Mouse (Mus musculus) liver, embryonic 14.5 days (tissue): ENCODE data around the gene Yju2. TPM values are rescaled to one million over a fixed set of nuclear protein-coding genes. Genes with fewer than 3 reads are reported as not detected.

Experiments used
- ATAC-seq: fragments of 200-750 bp; cut with Nextera tagmentation; 2 replicates; pipeline ENCODE4 v1.8.0; 2017; ENCODE audit warnings: moderate number of reproducible peaks, mild to moderate bottlenecking, moderate library complexity; ENCODE audit not compliant: insufficient read depth
- DNase-seq, 3 experiments: peaks; one replicate each; pipeline ENCODE4 v3.0.0-alpha.2; 2012 to 2013; ENCODE audit warnings: low read depth in 3 of 3, low spot score in 3 of 3
- H3K27ac ChIP-seq: fragments of 300-500 bp; sonication (generic); 2 replicates; pipeline ENCODE4 v1.5.1; 2014; ENCODE audit warnings: moderate library complexity, mild to moderate bottlenecking, control low read depth, inconsistent platforms
- H3K27me3 ChIP-seq: fragments of 300-500 bp; sonication (generic); 2 replicates; pipeline ENCODE4 v1.6.1; 2014; ENCODE audit warnings: mild to moderate bottlenecking, low read length, moderate library complexity; ENCODE audit not compliant: control insufficient read depth, insufficient read depth
- H3K36me3 ChIP-seq: fragments of 300-500 bp; sonication (generic); replicated peaks from 2 replicates; pipeline ENCODE4 v1.6.1; 2014; ENCODE audit warnings: low read depth; ENCODE audit not compliant: control insufficient read depth, insufficient read depth
- H3K4me1 ChIP-seq, 2 experiments: fragments of 200-500 bp in 1 of 2; fragments of 300-500 bp in 1 of 2; sonication (generic) in 1 of 2; replicated peaks; 2 replicates each; pipeline ENCODE4 v1.6.1; 2012 to 2014; ENCODE audit warnings: antibody characterized with exemption in 1 of 2, inconsistent platforms in 1 of 2, low read length in 1 of 2; ENCODE audit not compliant: control insufficient read depth in 2 of 2, insufficient read depth in 2 of 2
- H3K4me2 ChIP-seq: fragments of 300-500 bp; sonication (generic); 2 replicates; pipeline ENCODE4 v1.6.1; 2014; ENCODE audit warnings: low read depth, mild to moderate bottlenecking, control low read depth, moderate library complexity
- H3K4me3 ChIP-seq, 2 experiments: fragments of 200-500 bp in 1 of 2; fragments of 300-500 bp in 1 of 2; sonication (generic) in 1 of 2; 2 replicates each; pipeline ENCODE4 v1.5.1; 2012 to 2014; ENCODE audit warnings: low read depth in 2 of 2, low read length in 2 of 2, mild to moderate bottlenecking in 2 of 2, control low read depth in 1 of 2, inconsistent platforms in 1 of 2, moderate library complexity in 1 of 2; ENCODE audit not compliant: insufficient read depth in 1 of 2
- H3K9ac ChIP-seq: fragments of 300-500 bp; sonication (generic); replicated peaks from 2 replicates; pipeline ENCODE4 v1.6.1; 2014; ENCODE audit warnings: mild to moderate bottlenecking, control low read depth, moderate library complexity
- H3K9me3 ChIP-seq: fragments of 300-500 bp; sonication (generic); 2 replicates; pipeline ENCODE4 v1.6.1; 2016; ENCODE audit warnings: low read length, mixed read lengths; ENCODE audit not compliant: control insufficient read depth
- CTCF ChIP-seq: IDR thresholded peaks from 2 replicates; pipeline ENCODE4 v1.5.1; 2016; ENCODE audit warnings: antibody characterized with exemption, low read depth, control low read depth
- EP300 ChIP-seq: IDR thresholded peaks from 2 replicates; pipeline ENCODE4 v1.6.1; 2016; ENCODE audit warnings: antibody characterized with exemption, low read depth
- WGBS: fragments of 180-500 bp; shearing (Covaris S2); extraction: QIAGEN DNeasy Blood & Tissue Kit; methylation state at CpG from one replicate; pipeline ENCODE4 v1.1.7; 2014; ENCODE audit not compliant: insufficient replicate concordance; 5-methylcytosine and 5-hydroxymethylcytosine counted together
- polyA plus RNA-seq, 2 experiments: library from polyadenylated mRNA; depleted of rRNA in 1 of 2; stranded (reverse) in 1 of 2; unstranded in 1 of 2; fragments of >200 nt; fragmentation: Nextera tagmentation in 1 of 2; extraction: Ambion mirVana in 1 of 2; gene quantifications; 2 replicates each; pipeline versions ENCODE4 v1.2.1 to v1.2.3; 2012 to 2014

The Yju2 gene
- polyA plus RNA-seq, 2 experiments: 5.1 to 5.2 TPM

DNA sequence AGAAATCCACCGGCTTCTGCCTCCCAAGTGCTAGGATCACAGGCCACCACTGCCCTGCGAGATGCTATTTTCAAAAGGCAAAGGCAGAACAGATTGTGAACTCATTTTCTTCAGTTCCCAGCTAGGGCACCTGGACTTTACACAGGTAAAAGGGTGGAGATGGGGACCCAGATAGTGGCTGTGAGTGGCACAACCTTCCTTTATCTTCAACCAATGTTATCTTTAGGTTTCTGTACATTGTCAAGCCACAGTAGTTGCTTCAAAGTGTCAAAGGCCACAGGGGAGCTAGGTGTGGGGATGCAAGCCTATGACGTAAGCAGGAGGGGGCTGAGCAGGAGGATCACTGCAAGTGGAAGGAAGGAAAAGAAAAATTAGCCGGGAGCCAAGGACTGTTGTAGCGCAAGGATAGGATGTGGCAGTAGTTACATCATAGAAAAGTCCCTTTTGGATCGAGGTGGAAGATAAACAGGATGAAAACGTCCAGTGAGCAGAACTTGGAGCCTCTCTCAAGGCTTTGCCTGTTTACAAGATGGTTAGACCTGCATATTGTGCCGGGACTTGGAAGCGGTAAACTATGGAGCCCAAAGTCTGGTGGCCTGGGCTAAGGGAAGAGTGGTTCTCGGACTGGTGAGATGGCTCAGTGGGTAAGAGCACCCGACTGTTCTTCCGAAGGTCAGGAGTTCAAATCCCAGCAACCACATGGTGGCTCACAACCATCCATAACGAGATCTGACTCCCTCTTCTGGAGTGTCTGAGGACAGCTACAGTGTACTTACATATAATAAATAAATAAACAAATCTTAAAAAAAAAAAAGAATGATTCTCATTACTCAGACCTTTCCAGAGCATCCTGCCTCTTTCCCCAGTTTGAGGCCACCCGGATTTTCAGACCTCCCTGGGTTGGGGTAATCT, 48.8 kb downstream of the Yju2 start:
- H3K4me1 ChIP-seq: peaks cover 0 to 18% of the 10 kb centered on the region in 2 experiments; a peak in 3 of 4 replicates

GRCm38 (mm10) chr17:56008356-56009087, 49.6 kb downstream of the Yju2 start:
- DNase-seq (peak; percentile 89 to 91 (median 90)), ATAC-seq (peak; percentile 83)
- TF ChIP-seq CTCF (no peak), EP300 (no peak)
- H3K9me3 ChIP-seq: no peaks in the 10 kb centered on the region
- peak overlapping the region; percentile 95 for H3K4me2 ChIP-seq
- no peaks in the 10 kb centered on the region for H3K27me3 ChIP-seq
- under 1% methylated on average over 21 of the region's 21 CpGs for WGBS
- H3K27ac ChIP-seq: peak overlapping the region; percentile 59
- H3K9ac ChIP-seq: peak overlapping the region; percentile 55
- peak overlapping the region; percentile 62 to 77 for H3K4me3 ChIP-seq
- no peaks in the 10 kb centered on the region for H3K36me3 ChIP-seq
- H3K4me1 ChIP-seq: peaks cover 0 to 18% of the 10 kb centered on the region in 2 experiments; a peak in 3 of 4 replicates

More for the DNA sequence above, 48.8 kb downstream of the Yju2 start:
- no peak for TF ChIP-seq EP300
- no peak for TF ChIP-seq CTCF
- DNase-seq (no peak), ATAC-seq (peak; percentile 5; the same call in 1 of the 2 replicates)
- H3K9ac ChIP-seq: no peak overlapping the region
- H3K4me2 ChIP-seq: peak overlapping the region; percentile 95; the same call in 1 of the 2 replicates
- no peaks in the 10 kb centered on the region for H3K27me3 ChIP-seq
- 41% methylated on average over 13 of the region's 14 CpGs for WGBS
- no peaks in the 10 kb centered on the region for H3K9me3 ChIP-seq
- no peak overlapping the region for H3K4me3 ChIP-seq
- H3K36me3 ChIP-seq: no peaks in the 10 kb centered on the region
- H3K27ac ChIP-seq: no peak overlapping the region

- DNase-seq (peak; percentile 79 to 84 (median 80)), ATAC-seq (peak; percentile 87)
- H3K9ac ChIP-seq: peak overlapping the region; percentile 21; the same call in 1 of the 2 replicates
- WGBS: under 1% methylated on average over 62 of the region's 62 CpGs
- H3K27ac ChIP-seq: no peak overlapping the region
- H3K4me3 ChIP-seq: peak overlapping the region; percentile 62 to 77
- TF ChIP-seq EP300 (no peak), CTCF (peak; percentile 55)
- H3K4me2 ChIP-seq: peak overlapping the region; percentile 95
- H3K9me3 ChIP-seq: no peaks in the 10 kb centered on the region
- H3K27me3 ChIP-seq: no peaks in the 10 kb centered on the region
- no peaks in the 10 kb centered on the region for H3K36me3 ChIP-seq
- peaks cover 0 to 18% of the 10 kb centered on the region in 2 experiments; a peak in 3 of 4 replicates for H3K4me1 ChIP-seq
Measured at GRCm38 (mm10) chr17:56009088-56009961, 50.4 kb downstream of the Yju2 start.

DNA sequence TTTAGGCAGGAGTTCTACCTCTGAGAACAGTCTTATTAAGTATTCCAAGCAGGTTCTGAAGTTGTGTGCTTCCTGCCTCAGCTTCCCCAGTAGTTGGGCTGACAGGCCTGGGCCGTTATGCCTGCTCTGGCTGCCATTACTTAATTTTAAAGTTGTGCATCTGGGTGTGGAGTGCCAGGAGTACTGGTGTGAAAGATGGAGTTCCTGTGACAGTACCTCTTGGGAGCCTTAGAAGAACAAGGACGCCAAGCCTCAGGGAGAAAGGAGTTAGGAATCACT, 51.0 kb downstream of the Yju2 start:
- DNase-seq (no peak), ATAC-seq (no peak)
- H3K4me3 ChIP-seq: peak overlapping the region; percentile 62 to 77; a peak in 3 of 4 replicates
- 51% methylated on average over 2 of the region's 2 CpGs for WGBS
- H3K27me3 ChIP-seq: no peaks in the 10 kb centered on the region
- H3K4me1 ChIP-seq: peaks cover 0 to 18% of the 10 kb centered on the region in 2 experiments; a peak in 3 of 4 replicates
- TF ChIP-seq CTCF: no peak
- no peak for TF ChIP-seq EP300
- no peak overlapping the region for H3K27ac ChIP-seq
- peak overlapping the region; percentile 95 for H3K4me2 ChIP-seq
- no peaks in the 10 kb centered on the region for H3K9me3 ChIP-seq
- no peaks in the 10 kb centered on the region for H3K36me3 ChIP-seq
- no peak overlapping the region for H3K9ac ChIP-seq
